In genomic region chr3:87996401-87996800, GRCm38 (mm10) we compare ENCODE assay signal across 11 mouse cellular contexts. TPM values are rescaled to one million over a fixed set of nuclear protein-coding genes. Genes with fewer than 3 reads are reported as not detected.
DNase-seq lines count a peak whose midpoint lies in the region; ATAC-seq lines count a peak whose summit lies in the region.
"Had no signal": no experiment of that assay in that cellular context is flagged by ENCODE, and none has a peak within 500 bp of the region (broad histone marks: within the 10 kb centered on the region; RNA-seq: fewer than 3 reads in every experiment).

No protein-coding gene starts in this region.

- H3K4me3 ChIP-seq in heart, embryonic 15.5 days, result peak overlapping the region; percentile 48; the same call in 1 of the 2 replicates
- H3K4me3 ChIP-seq in embryonic facial prominence, embryonic 14.5 days (ENCODE audit: low read depth, low read length), result peak overlapping the region; percentile 31; the same call in 1 of the 2 replicates
- H3K4me3 ChIP-seq in hindbrain, embryonic 16.5 days (ENCODE audit: low read length), result peak overlapping the region; percentile 46
- peak overlapping the region; percentile 37; the same call in 1 of the 2 replicates for H3K4me3 ChIP-seq in neural tube, embryonic 12.5 days

- no peaks in the 10 kb centered on the region for H3K9me3 ChIP-seq in heart, embryonic 15.5 days (replicated peaks)
- no peaks in the 10 kb centered on the region for H3K9me3 ChIP-seq in embryonic facial prominence, embryonic 14.5 days (ENCODE audit: control insufficient read depth, low read length)
- no peaks in the 10 kb centered on the region for H3K9me3 ChIP-seq in hindbrain, embryonic 16.5 days (ENCODE audit: control insufficient read depth, low read length)
- H3K9me3 ChIP-seq in neural tube, embryonic 12.5 days, result no peaks in the 10 kb centered on the region

- DNase-seq in heart, adult 11 months, result no peak
- no peak for DNase-seq in embryonic facial prominence, embryonic 14.5 days (ENCODE audit: low spot score)
- no peak for DNase-seq in frontal cortex, postnatal 10 days (ENCODE audit: low spot score in 2 of 2)
- no peak for DNase-seq in left cerebral cortex, postnatal 25 days (ENCODE audit: low spot score in 2 of 2)
- no peak for DNase-seq in right cerebral cortex, adult 2 months (ENCODE audit: low spot score in 2 of 2)
- DNase-seq: gastrocnemius, postnatal 25 days; kidney, adult 2 months had no signal

- no peak overlapping the region for H3K9ac ChIP-seq in heart, embryonic 15.5 days
- H3K9ac ChIP-seq in embryonic facial prominence, embryonic 14.5 days (ENCODE audit: low read depth, low read length), result no peak overlapping the region
- H3K9ac ChIP-seq in hindbrain, embryonic 16.5 days (ENCODE audit: low read depth, low read length), result peak overlapping the region; percentile 62
- peak overlapping the region; percentile 51; the same call in 1 of the 2 replicates for H3K9ac ChIP-seq in neural tube, embryonic 12.5 days

- intact Hi-C loops in left cerebral cortex, postnatal 25 days (cut with DNase I), result no loop called here

- H3K4me2 ChIP-seq in heart, embryonic 15.5 days, result no peak overlapping the region
- no peak overlapping the region for H3K4me2 ChIP-seq in embryonic facial prominence, embryonic 14.5 days (ENCODE audit: low read depth, low read length)
- H3K4me2 ChIP-seq in hindbrain, embryonic 16.5 days (ENCODE audit: low read length), result peak overlapping the region; percentile 96
- peak overlapping the region; percentile 66 for H3K4me2 ChIP-seq in neural tube, embryonic 12.5 days (replicated peaks)

- ATAC-seq in heart, embryonic 15.5 days (replicated peaks; ENCODE audit: insufficient number of reproducible peaks, insufficient read depth, low FRiP score, low read depth), result no peak
- ATAC-seq in embryonic facial prominence, embryonic 14.5 days (ENCODE audit: low read depth), result no peak
- ATAC-seq in hindbrain, embryonic 16.5 days, result no peak
- ATAC-seq in neural tube, embryonic 12.5 days (ENCODE audit: low FRiP score, low read depth), result no peak

- H3K27me3 ChIP-seq in heart, embryonic 15.5 days, result peaks cover 100% of the 10 kb centered on the region
- H3K27me3 ChIP-seq in embryonic facial prominence, embryonic 14.5 days (replicated peaks; ENCODE audit: control insufficient read depth, insufficient read depth, low read length), result peaks cover 96% of the 10 kb centered on the region
- H3K27me3 ChIP-seq in hindbrain, embryonic 16.5 days (replicated peaks; ENCODE audit: control insufficient read depth, insufficient read depth, low read length), result peaks cover 73% of the 10 kb centered on the region
- peaks cover 98% of the 10 kb centered on the region for H3K27me3 ChIP-seq in neural tube, embryonic 12.5 days (replicated peaks)

- 5% methylated on average over 15 of the region's 15 CpGs for WGBS in heart, embryonic 15.5 days
- WGBS in embryonic facial prominence, embryonic 14.5 days, result 0% methylated on average over 10 of the region's 15 CpGs
- 7% methylated on average over 15 of the region's 15 CpGs for WGBS in hindbrain, embryonic 16.5 days
- 2% methylated on average over 15 of the region's 15 CpGs for WGBS in neural tube, embryonic 12.5 days

- H3K36me3 ChIP-seq in heart, embryonic 15.5 days, result no peaks in the 10 kb centered on the region
- H3K36me3 ChIP-seq in embryonic facial prominence, embryonic 14.5 days (ENCODE audit: control insufficient read depth, insufficient read depth, low read length), result no peaks in the 10 kb centered on the region
- 0 out of 2 replicates have a peak, but pooled peaks cover 2% of the 10 kb centered on the region for H3K36me3 ChIP-seq in hindbrain, embryonic 16.5 days (ENCODE audit: control insufficient read depth, insufficient read depth, low read length)
- H3K36me3 ChIP-seq in neural tube, embryonic 12.5 days, result no peaks in the 10 kb centered on the region

- H3K27ac ChIP-seq in heart, embryonic 15.5 days, result no peak overlapping the region
- no peak overlapping the region for H3K27ac ChIP-seq in embryonic facial prominence, embryonic 14.5 days (replicated peaks; ENCODE audit: low read depth, low read length)
- H3K27ac ChIP-seq in hindbrain, embryonic 16.5 days (ENCODE audit: low read depth, low read length), result no peak overlapping the region
- no peak overlapping the region for H3K27ac ChIP-seq in neural tube, embryonic 12.5 days

- peaks cover 26% of the 10 kb centered on the region for H3K4me1 ChIP-seq in heart, embryonic 15.5 days (replicated peaks)
- peaks cover 9% of the 10 kb centered on the region; the same call in 1 of the 2 replicates for H3K4me1 ChIP-seq in embryonic facial prominence, embryonic 14.5 days (ENCODE audit: control insufficient read depth, insufficient read depth, low read length)
- H3K4me1 ChIP-seq in hindbrain, embryonic 16.5 days (ENCODE audit: control insufficient read depth, insufficient read depth, low read depth, low read length), result peaks cover 33% of the 10 kb centered on the region
- H3K4me1 ChIP-seq in neural tube, embryonic 12.5 days, result peaks cover 26% of the 10 kb centered on the region

RNA-seq across cellular contexts. Expression of gene Bcan, which starts 3.6 kb away (rescaled TPM):
- polyA plus RNA-seq in heart, embryonic 15.5 days (2015; fragmentation: Nextera tagmentation; extraction: Ambion mirVana), result 0.24 and 0.34 TPM in 2 replicates
- 0.63 and 1.1 TPM in 2 replicates for polyA plus RNA-seq in embryonic facial prominence, embryonic 14.5 days (2014; fragmentation: Nextera tagmentation; extraction: Ambion mirVana)
- polyA plus RNA-seq in hindbrain, embryonic 16.5 days (2015; fragmentation: Nextera tagmentation; extraction: Ambion mirVana), result 150 and 186 TPM in 2 replicates
- 2.4 and 4.1 TPM in 2 replicates for polyA plus RNA-seq in neural tube, embryonic 12.5 days (2016; fragmentation: Nextera tagmentation; extraction: Ambion mirVana)
- total RNA-seq in left cerebral cortex, postnatal 25 days (2021), result 100 to 1,000 TPM; 257 to 284 TPM
- total RNA-seq: gastrocnemius, postnatal 25 days; neutrophil, adult 5-6 weeks had no signal

RNA-seq across cellular contexts. Expression of gene Nes, which starts 25.5 kb away (rescaled TPM):
- polyA plus RNA-seq in heart, embryonic 15.5 days (2015; fragmentation: Nextera tagmentation; extraction: Ambion mirVana), result 14.8 and 16.1 TPM in 2 replicates
- polyA plus RNA-seq in embryonic facial prominence, embryonic 14.5 days (2014; fragmentation: Nextera tagmentation; extraction: Ambion mirVana), result 36.4 and 40.5 TPM in 2 replicates
- 15.6 and 20.2 TPM in 2 replicates for polyA plus RNA-seq in hindbrain, embryonic 16.5 days (2015; fragmentation: Nextera tagmentation; extraction: Ambion mirVana)
- 140 and 169 TPM in 2 replicates for polyA plus RNA-seq in neural tube, embryonic 12.5 days (2016; fragmentation: Nextera tagmentation; extraction: Ambion mirVana)
- 1 to 10 TPM; 5.2 to 6.2 TPM for total RNA-seq in left cerebral cortex, postnatal 25 days (2021)

RNA-seq across cellular contexts. Expression of gene Hapln2, which starts 31.0 kb away (rescaled TPM):
- polyA plus RNA-seq in heart, embryonic 15.5 days (2015; fragmentation: Nextera tagmentation; extraction: Ambion mirVana), result 0.15 TPM in 1 of 2 replicates, not detected in the other
- not detected in 2 replicates for polyA plus RNA-seq in embryonic facial prominence, embryonic 14.5 days (2014; fragmentation: Nextera tagmentation; extraction: Ambion mirVana)
- polyA plus RNA-seq in hindbrain, embryonic 16.5 days (2015; fragmentation: Nextera tagmentation; extraction: Ambion mirVana), result 0.30 and 0.66 TPM in 2 replicates
- 0.24 and 0.60 TPM in 2 replicates for polyA plus RNA-seq in neural tube, embryonic 12.5 days (2016; fragmentation: Nextera tagmentation; extraction: Ambion mirVana)
- 1 to 10 TPM; 7.4 to 9.6 TPM for total RNA-seq in left cerebral cortex, postnatal 25 days (2021)
- total RNA-seq: gastrocnemius, postnatal 25 days; neutrophil, adult 5-6 weeks had no signal
- polyA plus RNA-seq: kidney, adult 2 months had no signal

RNA-seq across cellular contexts. Expression of gene Gpatch4, which starts 46.5 kb away (rescaled TPM):
- polyA plus RNA-seq in heart, embryonic 15.5 days (2015; fragmentation: Nextera tagmentation; extraction: Ambion mirVana), result 15.4 and 20.6 TPM in 2 replicates
- 28.0 and 29.8 TPM in 2 replicates for polyA plus RNA-seq in embryonic facial prominence, embryonic 14.5 days (2014; fragmentation: Nextera tagmentation; extraction: Ambion mirVana)
- polyA plus RNA-seq in hindbrain, embryonic 16.5 days (2015; fragmentation: Nextera tagmentation; extraction: Ambion mirVana), result 34.9 and 35.8 TPM in 2 replicates
- 28.9 and 29.1 TPM in 2 replicates for polyA plus RNA-seq in neural tube, embryonic 12.5 days (2016; fragmentation: Nextera tagmentation; extraction: Ambion mirVana)
- total RNA-seq in left cerebral cortex, postnatal 25 days (2021), result 10 to 100 TPM; 13.1 to 13.8 TPM

RNA-seq across cellular contexts. Expression of gene Crabp2, which starts 47.9 kb away (rescaled TPM):
- 4.1 and 20.1 TPM in 2 replicates for polyA plus RNA-seq in heart, embryonic 15.5 days (2015; fragmentation: Nextera tagmentation; extraction: Ambion mirVana)
- 145 and 175 TPM in 2 replicates for polyA plus RNA-seq in embryonic facial prominence, embryonic 14.5 days (2014; fragmentation: Nextera tagmentation; extraction: Ambion mirVana)
- polyA plus RNA-seq in hindbrain, embryonic 16.5 days (2015; fragmentation: Nextera tagmentation; extraction: Ambion mirVana), result 49.1 and 52.4 TPM in 2 replicates
- polyA plus RNA-seq in neural tube, embryonic 12.5 days (2016; fragmentation: Nextera tagmentation; extraction: Ambion mirVana), result 372 and 405 TPM in 2 replicates
- total RNA-seq in left cerebral cortex, postnatal 25 days (2021), result 1 to 10 TPM; 3.9 to 5.7 TPM
- total RNA-seq: neutrophil, adult 5-6 weeks had no signal

Comparison
In these comparisons a context has a peak if more than half of its experiments do, and no peak if none do; other contexts are left out.
1. H3K4me2 ChIP-seq: peak in hindbrain, embryonic 16.5 days (single experiment) and neural tube, embryonic 12.5 days (single experiment); none in heart, embryonic 15.5 days (single experiment) and embryonic facial prominence, embryonic 14.5 days (single experiment).
2. H3K9ac ChIP-seq: peak in hindbrain, embryonic 16.5 days (single experiment) and neural tube, embryonic 12.5 days (single experiment); none in heart, embryonic 15.5 days (single experiment) and embryonic facial prominence, embryonic 14.5 days (single experiment).
3. RNA of gene Bcan, which starts 3.6 kb away (polyA plus RNA-seq): 150 to 186 TPM in hindbrain, embryonic 16.5 days; 2.4 to 4.1 TPM in neural tube, embryonic 12.5 days, 0.63 to 1.1 TPM in embryonic facial prominence, embryonic 14.5 days and 0.24 to 0.34 TPM in heart, embryonic 15.5 days; every median in the first group is over 10 times any median in the second.
4. Peak in every context shown above with its lines, with median percentiles within 50 percentile points of each other: H3K4me3 ChIP-seq.